Mouse (Mus musculus): ENCODE data around the gene Gm10490. TPM values are rescaled to one million over a fixed set of nuclear protein-coding genes. Genes with fewer than 3 reads are reported as not detected.
"Not testable (repeated sequence)": the region's sequence is repeated elsewhere in the genome, so short reads cannot be mapped to it uniquely, and the experiment has no call there.

Gm10490 gene
- total and polyA plus RNA-seq, 2 experiments from 2014 or later: not detected

DNA sequence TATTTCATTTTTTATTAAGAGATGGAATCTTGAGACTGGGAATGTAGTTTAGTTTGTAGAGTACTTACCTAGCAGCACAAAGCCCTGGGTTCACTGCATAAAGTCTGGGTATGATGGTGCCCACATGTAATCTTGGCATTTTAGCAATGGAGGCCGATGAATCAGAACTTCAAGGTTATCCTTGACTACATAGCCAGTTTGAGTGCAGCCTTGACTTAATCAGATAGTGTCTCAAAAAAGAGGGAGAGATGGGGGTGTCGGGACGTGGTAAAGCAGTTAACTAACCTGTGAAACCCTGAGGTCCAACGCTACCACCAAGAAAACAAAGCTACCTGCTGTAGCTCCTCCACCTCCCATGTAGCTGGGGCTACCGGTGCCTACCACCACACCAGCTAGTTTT lies 4.9 kb upstream of the Gm10490 start:
- ATAC-seq: no peak
- no peak for DNase-seq
- TF ChIP-seq CTCF (IDR thresholded peaks at IDR 0.05; ENCODE audit: low read depth): no peak
- Histone ChIP-seq H3K4me2 (ENCODE audit: low read depth) (no peak overlapping the region), H3K4me3 (ENCODE audit: low read depth, low read length) (no peak overlapping the region), H3K9me3 (ENCODE audit: low read length) (no peaks in the 10 kb centered on the region), H3K36me3 (ENCODE audit: insufficient read depth) (no peaks in the 10 kb centered on the region), H3K9ac (no peak overlapping the region), H3K27me3 (ENCODE audit: insufficient read depth, low read length) (no peaks in the 10 kb centered on the region), H3K4me1 (ENCODE audit: insufficient read depth) (no peaks in the 10 kb centered on the region), H3K27ac (ENCODE audit: low read depth, low read length) (no peak overlapping the region)
- WGBS: 96% methylated on average over 5 of the region's 5 CpGs

DNA sequence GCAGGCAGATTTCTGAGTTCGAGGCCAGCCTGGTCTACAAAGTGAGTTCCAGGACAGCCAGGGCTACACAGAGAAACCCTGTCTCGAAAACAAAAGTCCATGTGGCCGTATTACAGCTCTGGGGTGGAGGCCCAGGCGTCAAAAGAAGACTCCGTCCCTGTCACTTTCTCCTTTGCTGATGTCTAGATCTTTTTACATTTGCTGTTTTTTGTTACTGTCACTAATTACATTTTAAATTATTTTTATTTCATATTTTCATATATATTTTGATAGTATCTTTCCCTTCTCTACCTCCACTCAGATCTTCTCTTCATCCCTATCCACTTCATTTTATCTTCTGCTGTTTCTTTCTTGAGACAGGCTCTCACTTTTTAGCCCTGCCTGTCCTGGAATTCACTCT lies 1.6 kb upstream of the Gm10490 start, which contains the start of gene Gm10491:
Gene Gm10491 (minus strand): TSS at position 101 of the 400 bp plus-strand sequence.
- TF ChIP-seq CTCF (IDR thresholded peaks at IDR 0.05; ENCODE audit: low read depth): no peak
- WGBS: 89% methylated on average over 5 of the region's 5 CpGs
- no peak for ATAC-seq

DNA sequence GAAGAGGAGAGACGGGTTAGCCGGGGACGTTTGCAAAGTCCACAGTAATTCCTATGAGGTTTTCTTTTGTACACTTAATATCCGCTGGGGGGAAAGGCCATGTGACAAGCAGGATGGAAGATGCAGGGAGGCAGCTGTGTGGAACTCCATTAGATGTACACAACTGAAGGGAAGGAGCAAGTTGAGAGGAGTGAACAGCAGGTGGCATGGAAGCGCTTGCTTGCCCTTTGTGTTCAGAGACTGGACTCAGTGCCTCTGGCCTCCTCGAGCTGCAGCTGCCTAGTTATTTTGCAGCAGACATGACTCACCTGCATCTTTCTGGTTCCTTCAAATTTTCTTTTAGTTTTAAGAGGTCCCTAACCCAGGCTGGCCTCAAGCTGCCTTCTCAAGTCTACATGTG lies 1.1 kb downstream of the Gm10490 start:
- TF ChIP-seq CTCF (IDR thresholded peaks at IDR 0.05; ENCODE audit: low read depth): no peak
- H3K27ac ChIP-seq (ENCODE audit: low read depth, low read length): no peak overlapping the region
- H3K4me1 ChIP-seq (ENCODE audit: insufficient read depth): no peaks in the 10 kb centered on the region
- H3K4me3 ChIP-seq (ENCODE audit: low read depth, low read length): no peak overlapping the region
- H3K9ac ChIP-seq: no peak overlapping the region
- H3K27me3 ChIP-seq (ENCODE audit: insufficient read depth, low read length): no peaks in the 10 kb centered on the region
- no peak overlapping the region for H3K4me2 ChIP-seq (ENCODE audit: low read depth)
- H3K36me3 ChIP-seq (ENCODE audit: insufficient read depth): no peaks in the 10 kb centered on the region
- H3K9me3 ChIP-seq (ENCODE audit: low read length): no peaks in the 10 kb centered on the region
- WGBS: 56% methylated on average over 6 of the region's 6 CpGs
- no peak for DNase-seq
- 0 out of 2 replicates have a peak, but pooled peaks have one; percentile 23 for ATAC-seq

More for the DNA sequence above, 1.6 kb upstream of the Gm10490 start, which contains the start of gene Gm10491:
- Histone ChIP-seq H3K4me3 (ENCODE audit: low read depth, low read length) (no peak within 1 kb of the TSS), H3K27ac (ENCODE audit: low read depth, low read length) (no peak within 1 kb of the TSS), H3K9me3 (ENCODE audit: low read length) (no peaks in the 10 kb centered on the region), H3K4me2 (ENCODE audit: low read depth) (no peak within 1 kb of the TSS), H3K4me1 (ENCODE audit: insufficient read depth) (no peaks in the 10 kb centered on the region), H3K36me3 (ENCODE audit: insufficient read depth) (no peaks in the 10 kb centered on the region), H3K27me3 (ENCODE audit: insufficient read depth, low read length) (no peaks in the 10 kb centered on the region), H3K9ac (no peak within 1 kb of the TSS)
- no peak for DNase-seq

DNA sequence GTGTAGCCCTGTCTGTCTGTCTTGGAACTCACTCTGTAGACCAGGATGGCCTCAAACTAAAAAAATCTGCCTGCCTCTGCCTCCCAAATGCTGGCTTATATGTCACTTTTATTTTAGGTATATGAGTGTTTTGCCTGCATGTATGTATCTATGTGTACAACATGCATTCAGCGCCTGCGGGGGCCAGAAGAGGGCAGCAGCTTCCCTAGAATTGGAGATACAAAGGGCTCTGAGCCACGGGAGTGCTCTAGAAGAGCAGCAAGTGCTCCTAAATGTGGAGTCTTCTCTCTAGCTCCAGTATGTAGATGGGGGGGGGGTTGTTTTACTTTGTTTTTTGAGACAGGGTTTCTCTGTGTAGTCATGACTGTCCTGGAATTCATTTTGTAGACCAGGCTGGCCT lies 6.3 kb downstream of the Gm10490 start:
- not testable (repeated sequence) for H3K4me3 ChIP-seq (ENCODE audit: low read depth, low read length); H3K27me3 ChIP-seq (ENCODE audit: insufficient read depth, low read length); ATAC-seq; H3K9ac ChIP-seq; DNase-seq; H3K9me3 ChIP-seq (ENCODE audit: low read length); H3K4me1 ChIP-seq (ENCODE audit: insufficient read depth); H3K27ac ChIP-seq (ENCODE audit: low read depth, low read length); H3K4me2 ChIP-seq (ENCODE audit: low read depth); H3K36me3 ChIP-seq (ENCODE audit: insufficient read depth)
- peak; percentile 11 for TF ChIP-seq CTCF (IDR thresholded peaks at IDR 0.05; ENCODE audit: low read depth)
- WGBS: 38% methylated on average over 3 of the region's 3 CpGs

DNA sequence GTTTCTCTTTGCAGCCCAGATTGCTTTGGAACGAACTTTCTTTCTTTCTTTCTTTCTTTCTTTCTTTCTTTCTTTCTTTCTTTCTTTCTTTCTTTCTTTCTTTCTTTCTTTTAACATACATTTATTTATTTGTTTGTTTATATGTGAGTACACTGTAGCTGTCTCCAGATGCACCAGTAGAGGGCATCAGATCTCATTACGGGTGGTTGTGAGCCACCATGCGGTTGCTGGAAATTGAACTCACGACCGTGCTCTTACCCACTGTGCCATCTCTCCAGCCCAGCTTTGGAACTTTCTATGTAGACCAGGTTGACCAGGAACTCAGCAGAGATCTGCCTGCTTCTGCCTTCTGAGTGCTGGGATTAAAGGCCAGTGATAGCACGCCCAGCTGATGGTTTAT lies 8.6 kb downstream of the Gm10490 start:
- not testable (repeated sequence) for H3K27me3 ChIP-seq (ENCODE audit: insufficient read depth, low read length); ATAC-seq; H3K4me3 ChIP-seq (ENCODE audit: low read depth, low read length); H3K27ac ChIP-seq (ENCODE audit: low read depth, low read length); H3K36me3 ChIP-seq (ENCODE audit: insufficient read depth); H3K4me1 ChIP-seq (ENCODE audit: insufficient read depth); H3K4me2 ChIP-seq (ENCODE audit: low read depth); H3K9ac ChIP-seq; DNase-seq; H3K9me3 ChIP-seq (ENCODE audit: low read length)
- WGBS: 78% methylated on average over 6 of the region's 6 CpGs

DNA sequence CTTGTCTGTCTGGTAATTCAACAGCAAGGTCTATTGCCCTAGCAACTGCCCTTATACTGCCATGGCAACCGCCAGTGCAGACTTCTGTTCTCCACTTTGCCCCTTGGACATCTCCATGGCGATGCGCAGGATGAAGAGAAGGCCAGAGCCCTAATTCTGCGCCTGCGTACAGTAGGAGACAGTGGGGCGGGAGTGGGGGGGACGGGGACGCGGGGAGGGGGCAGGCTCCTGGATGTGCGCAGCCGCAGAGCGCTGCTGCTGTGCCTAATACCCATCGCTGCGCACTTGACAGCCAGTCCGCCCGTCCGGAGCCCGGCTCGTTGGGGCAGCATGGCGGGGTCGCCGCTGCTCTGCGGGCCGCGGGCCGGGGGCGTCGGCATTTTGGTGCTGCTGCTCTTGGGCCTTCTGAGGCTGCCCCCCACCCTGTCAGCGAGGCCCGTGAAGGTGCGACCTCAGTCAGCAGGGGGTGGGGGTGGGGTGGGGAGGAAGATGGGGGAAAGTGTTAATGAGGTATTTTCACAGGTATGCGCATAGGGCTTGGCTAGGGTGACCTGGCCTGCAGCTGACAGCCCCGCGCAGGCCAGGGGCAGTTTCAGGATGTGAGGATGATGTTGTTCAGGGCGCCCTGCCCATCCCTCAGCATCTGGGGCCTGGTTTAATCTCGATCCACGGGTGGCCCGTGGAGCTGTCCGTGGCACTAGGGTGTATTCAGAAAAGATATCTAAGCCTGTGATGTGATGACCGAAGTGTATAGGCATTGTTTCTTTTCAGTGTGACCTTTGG lies 10.4 kb downstream of the Gm10490 start, which contains the start of gene Pcsk1n:
Gene Pcsk1n (plus strand): TSS at position 222 of the 783 bp plus-strand sequence.
- 21% methylated on average over 40 of the region's 40 CpGs for WGBS
- H3K4me1 ChIP-seq (ENCODE audit: insufficient read depth): no peaks in the 10 kb centered on the region
- H3K9me3 ChIP-seq (ENCODE audit: low read length): no peaks in the 10 kb centered on the region
- peak; percentile 91 for ATAC-seq
- no peak for TF ChIP-seq CTCF (IDR thresholded peaks at IDR 0.05; ENCODE audit: low read depth)
- H3K4me2 ChIP-seq (ENCODE audit: low read depth): peak within 1 kb of the TSS; percentile 57
- peak; percentile 85 for DNase-seq
- H3K9ac ChIP-seq: peak within 1 kb of the TSS; percentile 62
- peak within 1 kb of the TSS; percentile 47 for H3K4me3 ChIP-seq (ENCODE audit: low read depth, low read length)
- no peaks in the 10 kb centered on the region for H3K27me3 ChIP-seq (ENCODE audit: insufficient read depth, low read length)
- peak within 1 kb of the TSS; percentile 64 for H3K27ac ChIP-seq (ENCODE audit: low read depth, low read length)
- H3K36me3 ChIP-seq (ENCODE audit: insufficient read depth): no peaks in the 10 kb centered on the region

DNA sequence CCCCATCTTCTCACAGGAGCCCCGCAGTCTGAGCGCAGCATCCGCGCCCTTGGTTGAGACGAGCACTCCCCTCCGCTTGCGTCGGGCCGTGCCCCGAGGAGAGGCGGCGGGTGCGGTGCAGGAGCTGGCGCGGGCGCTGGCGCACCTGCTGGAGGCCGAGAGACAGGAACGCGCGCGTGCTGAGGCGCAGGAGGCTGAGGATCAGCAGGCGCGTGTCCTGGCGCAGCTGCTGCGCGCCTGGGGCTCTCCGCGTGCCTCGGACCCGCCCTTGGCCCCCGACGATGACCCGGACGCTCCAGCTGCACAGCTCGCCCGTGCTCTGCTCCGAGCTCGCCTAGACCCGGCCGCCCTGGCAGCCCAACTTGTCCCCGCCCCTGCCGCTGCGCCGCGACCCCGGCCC lies 12.7 kb downstream of the Gm10490 start:
- peak overlapping the region; percentile 57 for H3K4me2 ChIP-seq (ENCODE audit: low read depth)
- no peak overlapping the region; the same call in 1 of the 2 replicates for H3K27ac ChIP-seq (ENCODE audit: low read depth, low read length)
- no peaks in the 10 kb centered on the region for H3K36me3 ChIP-seq (ENCODE audit: insufficient read depth)
- no peaks in the 10 kb centered on the region for H3K4me1 ChIP-seq (ENCODE audit: insufficient read depth)
- peak overlapping the region; percentile 62 for H3K9ac ChIP-seq
- H3K4me3 ChIP-seq (ENCODE audit: low read depth, low read length): peak overlapping the region; percentile 47
- ATAC-seq: no peak
- H3K27me3 ChIP-seq (ENCODE audit: insufficient read depth, low read length): no peaks in the 10 kb centered on the region
- H3K9me3 ChIP-seq (ENCODE audit: low read length): no peaks in the 10 kb centered on the region
- DNase-seq: peak; percentile 9
- no peak for TF ChIP-seq CTCF (IDR thresholded peaks at IDR 0.05; ENCODE audit: low read depth)
- 35% methylated on average over 48 of the region's 48 CpGs for WGBS

Measured in forebrain, postnatal 0 days (tissue).